Mouse (Mus musculus) WW6 (cell line): ENCODE measurements around the gene Sox6.

Source experiments
- DNase-seq: peaks from one replicate; pipeline ENCODE4 v3.0.0-alpha.2; 2013; ENCODE audit warnings: low read depth, low spot score

Gene Sox6

DNA sequence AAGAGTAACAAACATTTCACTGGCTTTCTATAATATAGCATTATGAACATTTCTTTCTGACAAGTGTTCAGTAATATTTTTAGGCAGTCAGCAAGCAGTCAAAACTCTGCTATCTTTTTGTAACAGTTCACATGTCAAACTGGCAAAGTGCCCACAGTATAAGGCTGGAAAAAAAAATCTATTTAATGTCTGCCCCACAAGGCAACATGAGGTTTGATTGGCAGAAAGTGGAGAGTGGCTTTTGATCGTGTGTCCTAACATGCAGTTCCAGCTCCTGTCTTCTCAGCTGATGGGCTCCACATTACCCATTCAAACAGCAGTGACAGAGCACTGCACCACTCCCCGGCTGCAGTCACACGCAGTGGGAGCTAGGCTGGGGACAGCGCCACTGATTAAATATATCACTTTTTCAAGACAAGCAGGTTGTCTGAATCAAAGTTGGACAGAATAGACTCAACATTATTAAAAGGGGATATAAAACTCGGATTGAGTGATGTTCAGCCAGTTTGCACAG lies 286.4 kb downstream of the Sox6 start:
- DNase-seq = no peak

- no peak for DNase-seq
Observed at GRCm38 (mm10) chr7:115751083-115751482, 287.5 kb downstream of the Sox6 start.

DNA sequence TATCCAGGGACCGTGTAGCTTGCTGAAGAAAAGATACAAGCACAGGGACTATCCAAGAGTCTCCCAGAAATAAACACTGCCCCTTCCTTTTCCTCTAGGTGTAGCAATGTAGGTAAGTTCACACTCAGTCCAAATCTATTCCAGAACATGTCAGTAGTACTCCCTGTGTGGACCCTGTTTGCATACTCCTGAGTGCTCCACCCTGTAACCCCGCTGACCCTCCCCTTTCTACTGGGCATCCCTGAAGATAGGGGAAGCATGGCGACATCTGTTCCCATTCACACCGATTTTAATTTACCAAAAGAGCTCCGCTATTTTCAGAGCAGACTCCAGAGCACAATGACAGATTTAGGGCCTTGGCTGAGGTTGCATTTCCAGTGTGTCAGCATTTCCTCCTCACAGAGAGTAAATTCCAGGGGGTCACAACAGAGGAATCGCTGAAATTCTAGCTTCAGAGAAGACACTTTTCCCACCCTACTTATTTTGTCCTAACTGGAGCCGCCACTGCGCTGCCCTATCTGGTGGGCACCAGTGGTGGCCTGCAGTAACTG lies 288.2 kb downstream of the Sox6 start:
- no peak for DNase-seq

GRCm38 (mm10) chr7:115747541-115747940 lies 291.1 kb downstream of the Sox6 start:
- DNase-seq = no peak

DNA sequence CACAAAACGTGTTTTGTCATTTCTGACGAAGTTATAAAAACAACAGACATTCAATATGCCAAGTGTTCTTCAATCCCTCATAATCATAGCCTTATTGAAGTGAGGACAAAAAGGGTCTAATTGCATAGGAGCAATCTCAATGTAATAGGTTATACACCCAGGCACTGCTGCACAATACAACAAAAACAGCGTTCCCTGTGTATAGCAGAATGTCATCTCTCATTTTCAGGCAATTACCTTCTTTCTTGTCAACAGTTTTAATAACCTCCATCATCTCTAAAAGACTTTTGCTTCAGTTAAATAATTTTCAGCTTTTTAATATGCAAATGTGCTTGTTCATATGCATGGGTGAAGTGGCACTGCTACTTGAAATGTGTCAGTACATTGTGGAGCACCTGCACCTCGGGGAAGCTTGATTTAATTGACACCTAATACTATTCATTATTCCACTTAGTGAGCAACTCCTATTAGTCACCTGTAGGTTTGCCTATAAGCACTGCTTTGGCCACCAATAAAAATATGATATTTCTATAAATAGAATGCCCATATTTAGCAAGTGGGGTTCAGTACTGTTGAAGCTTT lies 292.8 kb downstream of the Sox6 start:
- no peak for DNase-seq

GRCm38 (mm10) chr7:115734137-115734536 lies 304.5 kb downstream of the Sox6 start:
- DNase-seq = no peak

DNA sequence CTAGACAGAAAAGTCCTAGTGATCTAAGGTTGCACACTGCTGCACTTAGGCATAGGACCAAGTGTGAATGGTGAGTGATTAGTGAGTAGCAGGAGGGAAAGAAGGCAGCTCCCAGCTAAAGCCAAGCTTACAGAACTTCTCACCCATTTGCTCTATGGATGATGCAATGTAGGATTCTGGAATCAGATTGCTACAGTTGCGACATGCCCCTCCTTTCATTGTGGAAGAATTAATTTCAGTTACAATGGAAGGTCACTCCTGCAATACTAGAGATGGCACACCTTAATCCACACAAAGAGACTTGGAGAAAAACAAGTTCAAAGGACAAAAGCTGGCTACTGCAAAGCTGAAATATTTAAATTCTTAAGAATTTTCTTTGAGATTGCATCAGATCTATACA lies 305.8 kb downstream of the Sox6 start:
- no peak for DNase-seq

DNA sequence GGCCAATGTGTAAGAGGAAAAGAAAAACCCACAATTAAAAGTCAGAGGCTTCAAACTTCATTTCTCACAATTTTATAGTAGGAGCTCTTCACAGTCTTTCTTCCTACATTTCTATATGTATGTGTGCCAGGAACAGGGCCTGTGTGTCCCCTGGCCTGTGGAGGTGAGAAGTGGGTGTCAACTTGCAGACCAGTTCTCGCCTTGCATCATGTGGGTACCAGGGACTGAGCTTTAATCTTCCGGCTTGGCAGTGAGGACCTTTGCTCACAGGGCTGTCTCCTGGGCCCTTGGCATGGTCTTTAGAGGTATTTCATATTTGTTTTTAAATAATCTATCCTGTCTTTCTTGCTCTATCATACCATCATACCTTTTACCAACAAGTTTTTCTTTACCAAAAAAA lies 311.8 kb downstream of the Sox6 start:
- no peak for DNase-seq

- DNase-seq = no peak
Observed at GRCm38 (mm10) chr7:115724404-115724803, 314.2 kb downstream of the Sox6 start.

- no peak for DNase-seq
Observed at GRCm38 (mm10) chr7:115721624-115722540, 316.7 kb downstream of the Sox6 start.

DNA sequence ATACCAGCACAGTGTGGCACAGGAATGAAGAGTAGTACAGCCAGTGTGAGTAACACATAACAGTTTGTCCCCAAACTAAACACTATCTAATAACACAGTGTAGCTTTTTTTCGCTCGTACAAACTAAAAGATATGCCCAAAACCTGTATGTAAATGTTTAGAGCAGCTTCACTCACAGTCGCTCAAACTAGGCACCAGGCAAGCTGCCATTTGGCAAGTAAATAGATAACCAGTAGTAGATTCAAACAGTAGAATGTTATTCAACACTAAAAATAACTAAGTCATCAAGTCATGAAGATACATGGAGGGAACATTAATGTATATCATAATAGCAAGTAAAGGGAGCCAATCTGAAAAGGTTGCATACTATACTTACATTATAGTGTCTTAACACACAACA lies 318.8 kb downstream of the Sox6 start:
- DNase-seq = no peak

GRCm38 (mm10) chr7:115706141-115706540 lies 332.5 kb downstream of the Sox6 start:
- no peak for DNase-seq

- DNase-seq = no peak
Observed at GRCm38 (mm10) chr7:115698105-115698504, 340.5 kb downstream of the Sox6 start.

DNA sequence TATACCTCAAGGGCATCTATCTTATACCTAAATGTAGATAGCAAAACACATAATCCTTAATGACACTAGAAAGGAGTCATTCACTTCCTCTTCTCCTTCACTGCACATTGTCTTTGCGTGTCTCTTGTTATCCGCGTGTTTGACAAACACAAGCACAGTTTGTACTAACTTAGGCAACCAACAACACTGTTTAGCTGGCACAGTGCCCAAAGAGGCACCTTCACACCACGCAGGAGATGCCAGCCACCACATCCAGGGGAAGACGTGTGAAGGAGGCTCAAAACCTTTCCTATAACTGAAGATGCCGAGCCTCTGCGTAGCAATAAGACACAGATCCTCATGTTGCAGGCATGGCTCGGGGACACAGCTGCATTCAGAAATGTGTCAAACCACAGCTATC lies 345.4 kb downstream of the Sox6 start:
- DNase-seq = no peak

GRCm38 (mm10) chr7:115691091-115691490 lies 347.5 kb downstream of the Sox6 start:
- DNase-seq = no peak

DNA sequence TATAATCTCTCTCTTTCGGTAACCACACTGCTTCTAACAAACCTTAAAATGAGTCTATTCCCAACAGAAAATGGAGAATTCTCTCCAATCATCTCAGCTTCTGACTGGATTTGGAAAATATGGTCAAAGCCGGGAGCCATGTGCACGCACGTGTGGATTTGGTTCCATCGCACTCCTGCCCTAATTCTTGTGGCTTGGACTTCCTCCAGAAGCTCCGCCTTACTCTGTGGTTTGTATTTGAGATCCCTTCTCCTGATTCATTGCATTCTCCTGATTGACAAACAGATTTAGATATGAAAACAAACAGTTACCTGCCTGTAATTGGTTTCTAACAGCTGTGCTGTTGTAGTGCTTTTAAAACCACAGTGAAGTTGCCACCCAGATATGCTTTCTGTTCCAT lies 351.9 kb downstream of the Sox6 start:
- no peak for DNase-seq

DNA sequence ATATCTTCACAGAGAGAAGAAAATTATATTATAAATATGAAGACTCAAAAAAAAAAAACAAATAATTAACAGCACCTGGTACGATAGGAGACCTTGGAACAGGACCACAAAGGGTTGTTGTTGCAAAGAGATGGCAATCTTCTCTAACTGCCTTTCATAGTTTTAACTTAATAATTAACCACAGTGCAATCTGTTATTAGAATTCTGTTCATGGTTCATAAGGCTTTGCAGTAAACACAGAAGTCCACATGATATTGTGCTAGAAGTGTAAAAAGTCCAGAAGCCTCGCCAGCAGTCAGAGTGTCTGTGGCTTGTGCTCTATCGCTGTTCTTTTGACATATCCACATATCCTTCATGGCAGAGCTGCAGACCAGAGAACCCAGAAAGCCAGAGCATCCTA lies 354.5 kb downstream of the Sox6 start:
- DNase-seq = no peak

- DNase-seq = no peak
Observed at GRCm38 (mm10) chr7:115671749-115672148, 366.8 kb downstream of the Sox6 start.

GRCm38 (mm10) chr7:115671272-115671671 lies 367.3 kb downstream of the Sox6 start:
- DNase-seq = no peak

DNA sequence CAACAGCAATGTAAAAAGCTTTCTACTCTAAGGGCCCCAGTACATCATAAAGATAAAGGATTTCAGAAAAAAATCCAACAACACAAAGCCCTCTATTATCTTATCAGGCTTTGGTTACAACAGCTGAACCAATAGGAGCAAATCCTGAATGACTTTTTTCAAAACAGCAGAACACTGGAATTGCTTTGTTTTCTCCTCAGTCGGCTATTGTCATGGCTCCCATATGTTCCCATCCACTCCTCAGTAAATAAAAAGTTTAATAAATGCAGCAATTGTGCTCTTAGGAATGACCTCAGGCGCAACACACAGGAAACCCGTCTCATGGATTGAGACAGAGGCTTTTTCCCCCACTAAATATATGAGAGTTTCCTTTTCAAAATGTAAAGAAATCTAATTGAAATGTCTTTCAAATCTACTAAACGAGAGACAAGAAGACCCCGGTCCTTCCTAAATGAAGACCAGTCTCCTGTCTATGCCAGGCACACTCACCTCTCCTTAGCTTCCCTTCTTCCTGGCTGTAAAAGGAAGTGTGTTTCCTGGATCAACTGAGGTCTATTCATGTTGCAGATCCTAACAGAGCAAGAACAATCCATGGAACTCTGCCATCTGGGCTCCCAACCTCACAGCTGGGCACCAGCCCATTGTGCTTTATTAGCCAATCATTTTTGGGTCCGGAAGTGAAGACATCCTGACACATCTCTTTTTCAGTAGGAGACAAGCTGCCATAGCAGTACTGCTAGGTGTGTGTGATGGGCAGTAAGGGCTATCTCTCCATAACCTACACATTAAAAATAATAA lies 369.2 kb downstream of the Sox6 start:
- no peak for DNase-seq

DNA sequence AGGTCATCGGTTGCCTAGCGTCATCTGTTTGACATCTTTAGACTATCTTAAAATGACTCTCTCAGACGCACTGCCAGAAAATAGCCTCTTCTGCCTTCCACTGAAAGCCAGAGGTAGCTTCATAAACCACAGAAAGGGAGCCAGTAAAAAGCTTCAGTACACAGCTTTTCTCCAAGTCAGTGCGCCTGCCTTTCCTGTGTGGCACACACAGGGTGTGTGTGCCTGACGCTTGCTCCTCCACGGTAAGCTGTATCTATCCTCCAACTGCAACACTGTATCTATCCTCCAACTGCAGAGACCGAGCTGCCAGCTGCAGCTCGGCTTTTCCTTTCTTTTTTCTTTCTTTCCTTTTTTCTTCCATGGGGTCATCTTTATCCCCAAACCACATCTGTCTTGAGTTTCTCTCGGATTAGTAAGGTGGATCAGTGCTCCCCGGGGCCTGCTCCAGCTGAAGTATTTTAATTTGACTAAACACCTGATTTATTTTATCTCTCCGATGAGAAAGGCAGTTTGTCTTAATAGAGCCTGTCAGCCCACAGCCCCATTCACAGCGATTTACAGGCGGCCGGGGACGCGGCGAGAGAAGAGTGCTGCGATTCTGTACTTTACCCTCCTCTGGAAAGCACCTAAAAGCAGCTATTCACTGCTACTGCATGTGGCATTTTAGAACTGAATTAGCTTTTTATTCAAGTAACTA lies 371.8 kb downstream of the Sox6 start:
- no peak for DNase-seq
